Mouse (Mus musculus): ENCODE measurements at regions not wholly inside any gene's neighbourhood (a gene's known extent, or its start where the extent isn't known, plus 50 kb on each side); places are given as distances from the start of the nearest gene placed in this dataset.

- Histone ChIP-seq H3K9me3 (no peaks in the 10 kb centered on the region), H3K36me3 (no peaks in the 10 kb centered on the region), H3K9ac (peak overlapping the region; percentile 9; the same call in 1 of the 2 replicates), H3K4me1 (replicated peaks) (peaks cover 41% of the 10 kb centered on the region), H3K4me3 (peak overlapping the region; percentile 29), H3K27ac (replicated peaks) (peak overlapping the region; percentile 87), H3K4me2 (peak overlapping the region; percentile 58), H3K27me3 (no peaks in the 10 kb centered on the region)
- 6% methylated on average over 15 of the region's 15 CpGs for WGBS
- peak; percentile 10; the same call in 1 of the 2 replicates for ATAC-seq (ENCODE audit: low FRiP score, low read depth)
Observed at GRCm38 (mm10) chr8:34326614-34326965, 215.1 kb upstream of the Gm10131 start.

GRCm38 (mm10) chr8:34325841-34326613 lies 214.5 kb upstream of the Gm10131 start:
- WGBS, result 1% methylated on average over 15 of the region's 17 CpGs
- H3K9ac ChIP-seq, result peak overlapping the region; percentile 31
- peak overlapping the region; percentile 58 for H3K4me2 ChIP-seq
- peak overlapping the region; percentile 87 for H3K27ac ChIP-seq (replicated peaks)
- H3K36me3 ChIP-seq, result no peaks in the 10 kb centered on the region
- ATAC-seq (ENCODE audit: low FRiP score, low read depth), result peak; percentile 88
- no peaks in the 10 kb centered on the region for H3K9me3 ChIP-seq
- H3K4me1 ChIP-seq (replicated peaks), result peaks cover 45% of the 10 kb centered on the region
- no peaks in the 10 kb centered on the region for H3K27me3 ChIP-seq
- H3K4me3 ChIP-seq, result peak overlapping the region; percentile 29

GRCm38 (mm10) chr8:34320158-34320587 lies 208.6 kb upstream of the Gm10131 start:
- Histone ChIP-seq H3K9ac (no peak overlapping the region), H3K4me3 (no peak overlapping the region), H3K27me3 (no peaks in the 10 kb centered on the region), H3K36me3 (no peaks in the 10 kb centered on the region), H3K4me1 (replicated peaks) (peaks cover 47% of the 10 kb centered on the region), H3K27ac (replicated peaks) (peak overlapping the region; percentile 74), H3K4me2 (peak overlapping the region; percentile 18; the same call in 1 of the 2 replicates), H3K9me3 (no peaks in the 10 kb centered on the region)
- ATAC-seq (ENCODE audit: low FRiP score, low read depth), result peak; percentile 86
- WGBS, result 9% methylated on average over 6 of the region's 6 CpGs

- Histone ChIP-seq H3K27ac (replicated peaks) (peak overlapping the region; percentile 74), H3K27me3 (no peaks in the 10 kb centered on the region), H3K36me3 (no peaks in the 10 kb centered on the region), H3K4me2 (peak overlapping the region; percentile 18; the same call in 1 of the 2 replicates), H3K4me3 (no peak overlapping the region), H3K9me3 (no peaks in the 10 kb centered on the region), H3K4me1 (replicated peaks) (peaks cover 43% of the 10 kb centered on the region), H3K9ac (no peak overlapping the region)
- whole genome bisulfite sequencing, result 58% methylated on average over 5 of the region's 5 CpGs
- no peak; the same call in 1 of the 2 replicates for ATAC-seq (ENCODE audit: low FRiP score, low read depth)
Observed at GRCm38 (mm10) chr8:34319719-34320118, 208.2 kb upstream of the Gm10131 start.

DNA sequence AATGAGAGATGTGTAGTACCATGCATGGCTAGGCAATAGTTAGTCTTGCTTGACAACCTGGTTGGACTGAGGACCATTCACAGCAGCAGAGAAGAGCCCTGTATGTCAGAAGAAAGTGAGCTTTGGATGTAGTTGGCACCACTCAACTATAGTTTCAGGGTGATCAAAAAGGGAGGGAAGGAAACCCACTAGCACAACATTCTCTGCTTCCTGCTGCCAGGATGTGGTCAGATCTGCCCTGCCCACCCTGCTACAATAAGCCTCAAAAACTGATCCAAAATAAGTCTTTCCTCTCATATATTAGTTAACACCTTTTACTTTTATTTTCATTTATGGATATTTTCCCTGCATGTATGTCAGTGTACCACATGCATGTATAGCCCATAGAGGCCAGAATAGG lies 203.7 kb upstream of the Gm10131 start:
- no peak overlapping the region for H3K27ac ChIP-seq (replicated peaks)
- no peak overlapping the region for H3K4me3 ChIP-seq
- no peaks in the 10 kb centered on the region for H3K9me3 ChIP-seq
- H3K27me3 ChIP-seq, result no peaks in the 10 kb centered on the region
- H3K9ac ChIP-seq, result no peak overlapping the region
- no peaks in the 10 kb centered on the region for H3K36me3 ChIP-seq
- peaks cover 20% of the 10 kb centered on the region for H3K4me1 ChIP-seq (replicated peaks)
- ATAC-seq (ENCODE audit: low FRiP score, low read depth), result no peak
- no peak overlapping the region for H3K4me2 ChIP-seq

DNA sequence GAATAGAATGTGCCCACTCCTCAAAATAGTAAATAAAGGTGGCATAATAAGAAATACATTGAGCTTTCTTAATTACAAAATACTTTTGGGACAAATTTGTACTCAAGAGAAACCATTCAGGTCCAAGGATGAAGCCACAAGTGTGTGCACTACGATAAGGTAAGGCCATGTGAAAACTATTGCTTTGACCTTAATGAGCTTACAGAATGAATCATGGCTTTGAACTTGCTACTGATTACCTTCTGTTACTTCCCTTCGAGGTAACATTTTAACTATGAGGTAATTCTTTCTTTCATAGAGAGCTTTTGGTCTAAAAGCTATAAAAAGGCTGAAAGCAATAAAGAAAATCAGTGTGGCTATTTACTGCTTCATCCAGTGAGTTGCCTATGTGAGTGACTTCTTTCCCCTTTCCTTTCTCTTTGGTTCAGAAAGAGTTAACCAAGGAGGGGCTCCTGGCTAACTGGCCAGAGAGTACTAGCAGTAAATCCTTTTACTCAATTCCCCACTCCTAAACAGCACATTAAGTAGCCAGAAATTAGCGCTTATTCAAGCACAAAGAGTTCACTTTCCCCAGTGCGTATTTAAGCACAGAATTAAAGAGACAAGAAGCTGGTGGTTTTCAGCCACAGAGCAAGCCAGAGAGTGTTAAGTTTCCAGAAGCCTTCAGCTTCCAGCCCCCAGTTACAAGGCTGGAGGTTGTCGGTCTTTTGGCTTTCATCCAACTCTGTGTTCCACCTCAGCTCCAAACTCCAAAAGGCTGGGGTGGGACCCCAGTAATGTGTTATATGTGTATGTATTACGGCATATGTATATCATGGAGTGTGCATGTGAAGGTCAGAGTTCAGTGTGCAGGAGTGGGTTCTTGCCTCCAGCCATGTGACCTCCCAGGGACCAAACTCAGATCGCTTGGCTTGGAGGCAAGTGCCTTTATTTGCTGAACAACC lies 194.3 kb upstream of the Gm10131 start:
- H3K4me2 ChIP-seq, result no peak overlapping the region
- no peak overlapping the region for H3K27ac ChIP-seq (replicated peaks)
- H3K9ac ChIP-seq, result no peak overlapping the region
- no peaks in the 10 kb centered on the region for H3K9me3 ChIP-seq
- no peaks in the 10 kb centered on the region for H3K27me3 ChIP-seq
- H3K36me3 ChIP-seq, result no peaks in the 10 kb centered on the region
- 62% methylated on average over 7 of the region's 7 CpGs for WGBS
- no peak for ATAC-seq (ENCODE audit: low FRiP score, low read depth)
- 0 out of 2 replicates have a peak, but pooled peaks cover 3% of the 10 kb centered on the region for H3K4me1 ChIP-seq (replicated peaks)
- H3K4me3 ChIP-seq, result no peak overlapping the region

DNA sequence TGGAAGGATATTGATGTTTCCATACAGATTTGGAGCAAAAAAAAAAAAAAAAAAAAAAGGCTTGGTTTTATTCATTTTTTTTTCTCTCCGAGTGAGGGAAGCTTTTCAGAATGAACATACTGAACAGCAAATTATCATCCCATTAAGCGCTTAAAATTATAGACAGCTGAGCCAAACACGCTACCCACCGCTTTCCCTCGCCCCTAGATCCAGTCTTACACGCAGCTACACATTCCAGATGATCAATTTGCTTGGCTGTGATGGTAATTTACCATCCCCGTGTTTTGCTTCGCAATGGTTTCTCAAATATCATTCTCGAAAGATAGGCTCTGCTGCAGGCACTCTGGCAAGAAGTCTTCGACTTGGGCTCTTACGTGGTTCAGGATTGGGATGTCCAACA lies 192.3 kb upstream of the Gm10131 start:
- Histone ChIP-seq H3K36me3 (no peaks in the 10 kb centered on the region), H3K27ac (replicated peaks) (no peak overlapping the region), H3K4me3 (no peak overlapping the region), H3K9me3 (no peaks in the 10 kb centered on the region), H3K27me3 (no peaks in the 10 kb centered on the region), H3K4me2 (no peak overlapping the region), H3K4me1 (replicated peaks) (0 out of 2 replicates have a peak, but pooled peaks cover 9% of the 10 kb centered on the region), H3K9ac (no peak overlapping the region)
- 82% methylated on average over 11 of the region's 11 CpGs for WGBS
- no peak for ATAC-seq (ENCODE audit: low FRiP score, low read depth)

DNA sequence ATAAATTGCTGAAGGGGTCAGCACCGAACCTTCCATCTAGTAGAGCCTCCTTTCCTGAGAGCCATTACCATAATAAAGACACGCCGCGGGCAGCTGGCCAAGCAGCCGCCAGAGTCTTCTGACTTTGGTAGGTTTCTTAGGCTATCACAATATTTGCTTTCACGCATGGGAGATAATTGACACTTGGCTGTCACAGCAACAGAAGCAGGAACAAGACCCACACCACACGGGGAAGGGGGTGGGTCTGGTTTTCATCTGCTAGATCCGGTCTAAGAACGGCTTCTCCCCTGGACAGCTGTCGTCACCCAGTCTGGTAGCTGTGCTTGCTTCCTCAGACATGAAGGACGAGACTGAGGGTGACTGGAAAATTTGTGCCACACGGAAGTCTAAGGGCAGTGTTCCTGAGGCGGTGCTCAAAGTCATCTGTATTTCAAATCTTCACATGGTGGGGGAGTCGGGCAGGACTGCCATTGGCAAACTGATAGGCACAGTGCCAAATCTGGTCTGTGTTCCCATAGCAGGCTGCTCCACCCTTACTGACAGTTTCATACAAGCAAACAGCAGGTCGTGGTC lies 188.9 kb upstream of the Gm10131 start:
- Histone ChIP-seq H3K9ac (no peak overlapping the region), H3K27ac (replicated peaks) (no peak overlapping the region), H3K9me3 (no peaks in the 10 kb centered on the region), H3K4me2 (0 out of 2 replicates have a peak overlapping the region, but pooled peaks have one; percentile 15), H3K4me3 (no peak overlapping the region), H3K27me3 (no peaks in the 10 kb centered on the region), H3K4me1 (replicated peaks) (0 out of 2 replicates have a peak, but pooled peaks cover 6% of the 10 kb centered on the region), H3K36me3 (no peaks in the 10 kb centered on the region)
- ATAC-seq (ENCODE audit: low FRiP score, low read depth), result peak; percentile 51; the same call in 1 of the 2 replicates
- 25% methylated on average over 15 of the region's 15 CpGs for WGBS

- ATAC-seq (ENCODE audit: low FRiP score, low read depth), result no peak
- no peak overlapping the region for H3K4me2 ChIP-seq
- H3K36me3 ChIP-seq, result no peaks in the 10 kb centered on the region
- no peak overlapping the region for H3K27ac ChIP-seq (replicated peaks)
- H3K27me3 ChIP-seq, result no peaks in the 10 kb centered on the region
- H3K9me3 ChIP-seq, result no peaks in the 10 kb centered on the region
- no peak overlapping the region for H3K9ac ChIP-seq
- H3K4me3 ChIP-seq, result no peak overlapping the region
- H3K4me1 ChIP-seq (replicated peaks), result no peaks in the 10 kb centered on the region
- 88% methylated on average over 8 of the region's 8 CpGs for WGBS
Observed at GRCm38 (mm10) chr8:34294721-34295120, 183.2 kb upstream of the Gm10131 start.

- ATAC-seq (ENCODE audit: low FRiP score, low read depth), result no peak
- H3K4me3 ChIP-seq, result no peak overlapping the region
- 64% methylated on average over 4 of the region's 4 CpGs for WGBS
Observed at GRCm38 (mm10) chr8:34290670-34291069, 179.1 kb upstream of the Gm10131 start.

DNA sequence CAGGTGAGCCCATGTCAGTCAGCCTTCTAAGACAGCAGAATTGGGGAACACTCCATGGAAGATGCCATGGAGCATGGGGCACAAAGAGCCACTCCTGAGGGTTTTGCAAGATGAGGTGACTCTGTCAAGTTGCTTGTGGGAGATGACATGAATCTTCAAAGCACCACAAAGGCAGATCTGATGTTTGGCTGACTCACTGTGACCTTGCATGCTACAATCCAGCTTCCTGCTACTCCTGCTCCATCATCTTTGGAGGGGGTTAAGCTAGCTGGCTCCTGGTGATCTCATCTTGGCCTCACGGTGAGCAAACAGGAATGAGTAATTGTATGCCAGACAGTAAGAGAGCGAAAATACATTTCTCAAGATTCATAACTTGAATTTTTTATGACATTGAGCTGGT lies 176.3 kb upstream of the Gm10131 start:
- Histone ChIP-seq H3K9ac (no peak overlapping the region), H3K4me2 (no peak overlapping the region), H3K27me3 (no peaks in the 10 kb centered on the region), H3K4me3 (no peak overlapping the region), H3K9me3 (no peaks in the 10 kb centered on the region), H3K27ac (replicated peaks) (no peak overlapping the region), H3K4me1 (replicated peaks) (no peaks in the 10 kb centered on the region), H3K36me3 (no peaks in the 10 kb centered on the region)
- ATAC-seq (ENCODE audit: low FRiP score, low read depth), result no peak
- 74% methylated on average over 2 of the region's 2 CpGs for WGBS

More at GRCm38 (mm10) chr8:34290670-34291069, 179.1 kb upstream of the Gm10131 start:
- H3K9ac ChIP-seq, result no peak overlapping the region
- H3K9me3 ChIP-seq, result no peaks in the 10 kb centered on the region
- no peaks in the 10 kb centered on the region for H3K27me3 ChIP-seq
- H3K4me2 ChIP-seq, result no peak overlapping the region
- no peaks in the 10 kb centered on the region for H3K4me1 ChIP-seq (replicated peaks)
- no peaks in the 10 kb centered on the region for H3K36me3 ChIP-seq
- H3K27ac ChIP-seq (replicated peaks), result no peak overlapping the region
